Mouse (Mus musculus) adrenal gland, postnatal 10 days (tissue): Measurements from ENCODE around the gene Nmral1. TPM values are rescaled to one million over a fixed set of nuclear protein-coding genes. Genes with fewer than 3 reads are reported as not detected.
"Not testable (repeated sequence)": the region's sequence is repeated elsewhere in the genome, so short reads cannot be mapped to it uniquely, and the experiment has no call there.

Experiments used
- DNase-seq: peaks from one replicate; pipeline ENCODE4 v3.0.0; 2021; ENCODE audit warnings: mixed read lengths
- long read RNA-seq, 2 experiments: library from polyadenylated mRNA; stranded (forward); transcript quantifications; one replicate each; pipeline ENCODE4 v2.0.0; 2021
- total RNA-seq, 2 experiments: library from RNA; stranded (reverse); gene quantifications; 2 replicates each; pipeline ENCODE4 v1.2.3; 2021

The Nmral1 gene
- total RNA-seq: 10 to 100 TPM; 11.6 to 14.4 TPM
- long read RNA-seq, experiment 1, transcript Nmral1-204 (5 exons, 2,440 nt): major isoform, 9 of 16 reads
- long read RNA-seq, experiment 1, partial matches to known transcripts: 3 of 16 reads
- long read RNA-seq, experiment 1, other reads (novel, unspliced or antisense): 2 of 16 reads
- long read RNA-seq, experiment 2, transcript Nmral1-204 (5 exons, 2,440 nt): major isoform, 7 of 10 reads
- long read RNA-seq, experiment 2, partial matches to known transcripts: 2 of 10 reads
- long read RNA-seq, experiment 2, other reads (novel, unspliced or antisense): 0 of 10 reads

DNA sequence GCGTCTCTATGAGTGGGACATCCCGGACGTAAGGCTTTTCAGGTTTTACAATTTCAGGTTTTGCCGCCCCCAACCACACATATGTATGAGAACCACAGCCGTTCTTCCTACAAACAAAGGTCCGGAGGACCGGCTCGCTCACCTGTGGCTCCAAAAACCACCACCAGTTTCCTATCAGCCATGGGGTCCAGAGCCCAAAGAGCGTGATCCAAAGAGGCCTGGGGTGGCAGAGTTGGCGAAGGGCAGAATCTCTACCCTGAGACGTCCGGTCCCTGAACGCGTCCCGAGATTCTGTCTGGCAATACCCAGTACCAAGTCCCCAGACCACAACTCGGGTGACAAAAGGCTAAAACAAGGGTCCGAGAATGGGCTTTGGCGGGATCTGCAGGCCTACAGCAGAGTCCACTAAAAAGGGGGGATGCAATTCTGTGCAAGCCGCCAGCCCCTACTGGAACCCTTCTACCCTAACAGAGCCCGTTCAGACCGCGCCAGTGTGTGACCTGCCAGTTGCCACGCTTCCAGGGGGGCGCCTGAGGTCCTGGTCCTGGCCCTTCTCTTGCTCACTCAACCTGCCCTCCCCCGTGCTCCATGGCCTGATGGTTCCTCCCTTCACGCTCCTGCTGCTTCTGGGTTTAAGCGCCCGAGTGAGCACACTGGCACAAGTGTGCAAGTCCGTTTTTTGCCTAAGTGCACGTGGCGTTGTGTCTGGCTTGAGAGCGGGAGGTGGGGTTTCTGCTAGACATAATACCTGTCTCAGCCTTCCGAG is at the start of gene Nmral1:
TSS of gene Nmral1 (minus strand) at position 604 of the 766 bp plus-strand sequence.
- peak; percentile 69 for DNase-seq

DNA sequence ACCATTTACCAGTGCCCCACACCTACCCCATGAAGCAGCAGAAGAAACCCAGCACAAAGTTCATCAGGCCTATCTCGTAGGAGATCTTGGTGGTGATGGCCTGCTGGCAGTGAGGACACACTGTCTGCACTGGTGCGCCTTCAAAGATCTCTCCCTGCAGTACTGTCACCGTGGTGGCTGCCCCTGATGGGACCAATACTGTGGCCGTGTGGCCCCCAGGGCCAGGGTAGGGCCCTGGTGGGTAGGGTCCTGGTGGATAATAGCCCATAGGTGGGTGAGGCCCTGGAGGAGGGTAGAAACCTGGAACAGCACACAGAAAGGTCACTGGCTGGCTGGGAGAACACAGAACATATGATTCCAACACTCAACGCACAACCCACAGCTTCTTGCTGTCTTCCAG is 49.6 kb upstream of the Nmral1 start:
- DNase-seq: no peak

GRCm38 (mm10) chr16:4767012-4767790 is 48.0 kb upstream of the Nmral1 start:
- DNase-seq: no peak

- no peak for DNase-seq
Measured at GRCm38 (mm10) chr16:4765852-4766251, 46.7 kb upstream of the Nmral1 start.

DNA sequence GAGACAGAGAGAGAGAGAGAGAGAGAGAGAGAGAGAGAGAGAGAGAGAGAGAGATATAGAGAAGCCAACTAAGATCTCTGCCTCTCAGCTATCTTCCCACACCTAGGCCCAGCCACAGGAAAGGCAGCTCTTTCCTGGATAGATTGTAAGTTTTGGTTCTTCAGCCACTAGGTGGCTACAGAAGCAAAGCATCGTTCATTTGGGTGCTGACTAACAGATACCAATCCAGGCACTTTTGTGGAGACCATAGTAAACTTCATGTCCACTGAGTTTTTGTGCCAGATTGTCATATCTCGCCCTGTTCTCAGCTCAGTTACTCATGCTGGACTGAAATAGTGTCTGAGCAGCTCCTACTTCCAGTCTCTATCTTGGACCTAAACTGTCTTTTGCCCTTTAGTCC is 44.1 kb upstream of the Nmral1 start:
- peak; percentile 41 for DNase-seq

DNA sequence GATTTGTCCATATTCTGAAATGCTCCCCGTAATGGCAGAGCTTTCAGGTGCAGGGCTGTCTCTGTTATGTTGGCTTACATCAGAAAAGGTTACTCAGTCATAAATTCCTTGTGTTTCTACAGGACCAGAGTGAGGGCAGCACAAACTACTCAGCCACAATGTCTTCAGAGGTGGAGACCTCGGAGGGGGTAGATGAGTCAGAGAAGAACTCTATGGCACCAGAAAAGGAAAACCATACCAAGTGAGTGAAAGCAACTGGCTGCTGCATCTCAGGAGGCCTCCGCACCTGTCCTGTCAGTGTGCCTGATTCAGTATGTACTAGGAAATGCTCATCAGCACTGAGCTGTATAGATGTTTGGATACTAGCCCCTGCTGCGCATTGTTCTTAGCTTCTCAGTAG is 43.3 kb upstream of the Nmral1 start:
- no peak for DNase-seq

GRCm38 (mm10) chr16:4756660-4757335 is 37.6 kb upstream of the Nmral1 start:
- not testable (repeated sequence) for DNase-seq

- no peak for DNase-seq
Measured at GRCm38 (mm10) chr16:4754045-4754444, 34.9 kb upstream of the Nmral1 start.

- no peak for DNase-seq
Measured at GRCm38 (mm10) chr16:4752155-4752554, 33.0 kb upstream of the Nmral1 start.

DNA sequence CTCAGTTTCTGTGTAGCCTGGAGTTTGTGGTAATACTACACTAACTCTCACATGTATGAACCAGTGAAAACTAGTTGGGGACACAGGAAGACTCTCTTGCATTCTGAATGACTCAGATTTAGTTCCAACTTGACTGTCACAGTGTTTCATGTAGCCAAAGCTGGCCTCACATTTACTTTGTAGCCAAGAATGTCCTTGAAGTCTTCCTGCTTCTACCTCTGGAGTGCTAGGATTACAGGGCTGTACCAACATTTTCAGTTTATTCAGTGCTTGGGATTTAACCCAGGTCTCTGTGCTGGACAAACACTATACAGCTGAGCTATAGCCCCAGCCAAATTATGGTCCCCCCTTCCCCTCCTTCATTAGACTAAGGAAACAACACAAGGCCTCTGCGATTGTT is 23.0 kb upstream of the Nmral1 start:
- DNase-seq: no peak

GRCm38 (mm10) chr16:4739994-4740393 is 20.8 kb upstream of the Nmral1 start:
- DNase-seq: no peak

DNA sequence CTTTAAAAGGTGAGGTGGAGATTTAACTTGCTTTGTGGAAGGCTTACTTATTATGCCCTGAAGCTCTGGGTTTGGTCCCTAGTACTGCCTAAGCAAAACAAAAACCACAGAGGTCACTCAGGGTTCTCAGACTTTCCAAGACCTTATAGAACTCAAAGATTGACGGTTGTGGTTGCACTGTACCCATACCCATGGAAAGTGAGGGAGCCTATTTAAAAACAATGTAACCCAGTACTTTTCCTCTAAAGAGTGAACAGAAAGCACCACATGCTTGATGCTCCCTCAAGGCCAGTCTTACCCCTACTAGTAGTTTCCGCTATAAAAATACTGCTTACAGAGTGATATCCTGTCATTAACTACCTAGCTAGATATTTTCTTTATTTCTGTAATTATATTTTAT is 17.1 kb upstream of the Nmral1 start:
- no peak for DNase-seq

- DNase-seq: no peak
Measured at GRCm38 (mm10) chr16:4730776-4731358, 11.7 kb upstream of the Nmral1 start.

DNA sequence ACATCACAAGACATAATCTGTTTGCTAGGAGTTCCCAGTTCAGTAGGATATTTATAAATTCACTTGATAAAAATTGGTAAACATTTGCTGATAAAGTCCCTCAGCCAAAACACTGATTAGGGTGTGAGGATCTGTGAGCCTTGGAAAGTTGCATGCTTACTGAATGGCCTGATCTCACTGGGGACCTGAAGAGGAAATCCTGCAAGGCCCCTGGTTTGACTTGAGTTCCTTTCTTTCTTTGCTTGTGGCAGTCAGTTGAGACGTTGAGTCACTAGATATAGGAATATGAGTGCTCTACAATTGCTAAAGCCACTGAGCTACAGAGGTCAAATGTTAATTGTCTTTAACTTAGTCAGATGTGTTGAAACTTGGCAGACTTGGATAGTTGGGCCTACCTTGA is 8.8 kb upstream of the Nmral1 start:
- peak; percentile 25 for DNase-seq

- no peak for DNase-seq
Measured at GRCm38 (mm10) chr16:4727526-4727925, 8.4 kb upstream of the Nmral1 start.

GRCm38 (mm10) chr16:4726528-4727128 is 7.5 kb upstream of the Nmral1 start:
- DNase-seq: peak; percentile 60

GRCm38 (mm10) chr16:4725780-4726527 is 6.8 kb upstream of the Nmral1 start, which contains the start of gene Hmox2:
Gene Hmox2, plus strand, starts transcription at chr16:4726361.
- DNase-seq: peak; percentile 99

GRCm38 (mm10) chr16:4725266-4725665 is 6.1 kb upstream of the Nmral1 start:
- no peak for DNase-seq

GRCm38 (mm10) chr16:4722915-4723209 is 3.7 kb upstream of the Nmral1 start:
- no peak for DNase-seq

DNA sequence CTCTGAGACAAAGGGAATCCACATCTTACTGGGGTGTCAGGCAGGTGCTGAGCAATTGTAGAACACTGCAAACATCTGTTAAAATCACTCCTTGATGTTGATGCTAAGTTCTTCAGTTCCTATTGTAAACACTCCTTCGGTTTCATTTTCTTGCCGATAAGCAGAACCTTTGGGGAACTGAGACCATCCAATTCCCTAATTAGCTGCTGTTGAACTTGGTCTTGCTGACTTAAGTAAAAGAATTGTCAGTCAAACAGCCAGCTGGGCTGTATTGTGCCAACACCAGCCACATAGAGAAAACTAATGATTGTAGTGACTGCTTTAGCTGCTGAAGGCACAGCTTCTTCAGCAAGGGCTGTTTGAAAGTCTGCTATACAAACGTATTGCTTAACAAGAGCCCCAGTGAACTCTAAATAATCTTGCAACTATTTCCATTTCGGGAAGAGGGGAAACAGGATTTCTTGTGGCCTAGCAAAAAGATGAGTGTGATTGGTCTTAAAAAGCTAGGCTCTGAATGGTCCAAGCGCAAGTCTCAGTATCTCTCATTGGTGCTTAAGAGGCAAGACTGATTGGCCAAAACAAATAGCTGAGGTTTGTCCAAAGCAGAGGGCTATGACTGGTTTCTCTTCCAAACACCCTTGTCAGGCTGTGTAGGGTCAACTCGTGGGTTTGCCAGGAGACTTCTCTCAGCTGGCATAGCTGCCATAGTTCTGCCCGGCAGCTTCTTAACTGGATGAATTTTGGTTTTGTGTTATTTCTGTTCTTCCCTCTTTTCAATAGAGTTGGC is 3.2 kb upstream of the Nmral1 start:
- no peak for DNase-seq
